Mouse (Mus musculus) kidney, adult 2 months (tissue): ENCODE measurements around the gene Map4k5.

Experiments used
- CTCF ChIP-seq: fragments of 200-500 bp; conservative IDR thresholded peaks from 2 replicates; pipeline ENCODE4 v1.5.1; 2011; ENCODE audit warnings: low read depth, mild to moderate bottlenecking, control low read depth, low read length, moderate library complexity, mixed read lengths; ENCODE audit not compliant: insufficient read depth, insufficient read length
- POLR2A ChIP-seq: fragments of 200-500 bp; IDR thresholded peaks from one replicate; pipeline ENCODE4 v1.6.1; 2011; ENCODE audit warnings: low read depth, low read length, control low read depth

DNA sequence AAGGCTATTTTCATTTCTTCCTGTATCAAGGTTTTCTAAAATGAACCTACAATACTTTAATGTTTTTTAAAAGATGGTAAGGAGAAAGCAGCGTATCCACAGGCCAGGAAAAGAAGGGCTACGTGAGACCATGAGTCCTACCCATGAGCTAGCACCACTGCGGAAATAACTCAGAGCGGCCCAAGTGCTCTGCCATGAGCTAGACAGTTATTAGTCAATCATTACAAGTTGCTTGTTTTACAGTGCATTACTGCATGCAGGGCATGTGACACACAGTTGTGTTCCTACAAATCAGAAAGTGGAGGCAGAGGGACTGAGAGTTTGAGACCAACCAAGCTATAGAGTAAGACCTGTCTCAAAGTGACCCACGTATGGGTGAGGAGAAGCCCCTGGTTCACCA is 8.9 kb downstream of the Map4k5 start:
- no peak for TF ChIP-seq CTCF
- TF ChIP-seq POLR2A, result no peak
